Mouse (Mus musculus) heart, embryonic 16.5 days (tissue): Measurements from ENCODE around the gene Rps26. TPM values are rescaled to one million over a fixed set of nuclear protein-coding genes. Genes with fewer than 3 reads are reported as not detected.
A peak's percentile ranks its signal among the peaks of the same experiment; 100 is the strongest.

Experiments
- ATAC-seq: fragments of 200-750 bp; cut with Nextera tagmentation; replicated peaks from 2 replicates; pipeline ENCODE4 v1.8.0; 2017; ENCODE audit warnings: moderate number of reproducible peaks; ENCODE audit not compliant: insufficient read depth, low FRiP score; ENCODE audit errors: extremely low read depth
- H3K27ac ChIP-seq: fragments of 300-500 bp; sonication (generic); 2 replicates; pipeline ENCODE4 v1.5.1; 2014; ENCODE audit warnings: mild to moderate bottlenecking, low read length, control low read depth, moderate library complexity
- H3K27me3 ChIP-seq: fragments of 300-500 bp; sonication (generic); 2 replicates; pipeline ENCODE4 v1.6.1; 2014; ENCODE audit warnings: low read length, mixed read lengths; ENCODE audit not compliant: control insufficient read depth, insufficient read depth
- H3K36me3 ChIP-seq: fragments of 300-500 bp; sonication (generic); 2 replicates; pipeline ENCODE4 v1.6.1; 2014; ENCODE audit not compliant: control insufficient read depth, insufficient read depth
- H3K4me1 ChIP-seq: fragments of 300-500 bp; sonication (generic); 2 replicates; pipeline ENCODE4 v1.6.1; 2014; ENCODE audit warnings: low read length, mixed read lengths; ENCODE audit not compliant: control insufficient read depth, insufficient read depth
- H3K4me2 ChIP-seq: fragments of 300-500 bp; sonication (generic); 2 replicates; pipeline ENCODE4 v1.6.1; 2014; ENCODE audit warnings: low read depth, mild to moderate bottlenecking, control low read depth, low read length
- H3K4me3 ChIP-seq: fragments of 300-500 bp; sonication (generic); 2 replicates; pipeline ENCODE4 v1.5.1; 2014; ENCODE audit warnings: mild to moderate bottlenecking, control low read depth, low read length
- H3K9ac ChIP-seq: fragments of 300-500 bp; sonication (generic); 2 replicates; pipeline ENCODE4 v1.6.1; 2014; ENCODE audit warnings: low read length, control low read depth
- H3K9me3 ChIP-seq: fragments of 300-500 bp; sonication (generic); replicated peaks from 2 replicates; pipeline ENCODE4 v1.6.1; 2016; ENCODE audit warnings: low read length; ENCODE audit not compliant: control insufficient read depth
- WGBS: fragments of 180-500 bp; shearing (Covaris S2); extraction: QIAGEN DNeasy Blood & Tissue Kit; methylation state at CpG from one replicate; pipeline ENCODE4 v1.1.7; 2014; 5-methylcytosine and 5-hydroxymethylcytosine counted together
- polyA plus RNA-seq: library from polyadenylated mRNA; unstranded; fragments of >200 nt; fragmentation: Nextera tagmentation; extraction: Ambion mirVana; gene quantifications from 2 replicates; pipeline ENCODE4 v1.2.1, GENCODE M21; 2015

The Rps26 gene
- polyA plus RNA-seq, 1 experiment from 2014 or later = 316 TPM

GRCm38 (mm10) chr10:128598476-128598875 is 28.1 kb downstream of the Rps26 start:
- H3K27me3 ChIP-seq = no peaks in the 10 kb centered on the region
- H3K9ac ChIP-seq = no peak overlapping the region
- H3K27ac ChIP-seq = no peak overlapping the region
- no peak overlapping the region for H3K4me3 ChIP-seq
- no peak for ATAC-seq
- 71% methylated on average over 2 of the region's 2 CpGs for WGBS
- no peaks in the 10 kb centered on the region for H3K9me3 ChIP-seq
- H3K4me2 ChIP-seq = no peak overlapping the region
- no peaks in the 10 kb centered on the region for H3K36me3 ChIP-seq
- H3K4me1 ChIP-seq = no peaks in the 10 kb centered on the region

GRCm38 (mm10) chr10:128592797-128593196 is 33.8 kb downstream of the Rps26 start:
- Histone ChIP-seq H3K4me2 (no peak overlapping the region), H3K27me3 (peaks cover 7% of the 10 kb centered on the region; the same call in 1 of the 2 replicates), H3K4me3 (no peak overlapping the region), H3K9me3 (no peaks in the 10 kb centered on the region), H3K9ac (no peak overlapping the region), H3K27ac (no peak overlapping the region), H3K4me1 (0 out of 2 replicates have a peak, but pooled peaks cover 3% of the 10 kb centered on the region), H3K36me3 (no peaks in the 10 kb centered on the region)
- 68% methylated on average over 5 of the region's 5 CpGs for WGBS
- no peak for ATAC-seq

GRCm38 (mm10) chr10:128591436-128591835 is 35.1 kb downstream of the Rps26 start:
- WGBS = 54% methylated on average over 6 of the region's 6 CpGs
- no peaks in the 10 kb centered on the region for H3K9me3 ChIP-seq
- H3K4me2 ChIP-seq = no peak overlapping the region
- H3K4me3 ChIP-seq = no peak overlapping the region
- no peak for ATAC-seq
- H3K9ac ChIP-seq = no peak overlapping the region
- no peaks in the 10 kb centered on the region for H3K36me3 ChIP-seq
- peaks cover 7% of the 10 kb centered on the region; the same call in 1 of the 2 replicates for H3K27me3 ChIP-seq
- no peak overlapping the region for H3K27ac ChIP-seq
- 0 out of 2 replicates have a peak, but pooled peaks cover 3% of the 10 kb centered on the region for H3K4me1 ChIP-seq

GRCm38 (mm10) chr10:128590193-128590690 is 36.3 kb downstream of the Rps26 start:
- H3K27ac ChIP-seq = no peak overlapping the region
- peaks cover 7% of the 10 kb centered on the region; the same call in 1 of the 2 replicates for H3K27me3 ChIP-seq
- H3K36me3 ChIP-seq = no peaks in the 10 kb centered on the region
- WGBS = under 1% methylated on average over 43 of the region's 43 CpGs
- peak overlapping the region; percentile 99 for H3K4me2 ChIP-seq
- no peaks in the 10 kb centered on the region for H3K9me3 ChIP-seq
- peak overlapping the region; percentile 76 for H3K4me3 ChIP-seq
- ATAC-seq = peak; percentile 59
- H3K9ac ChIP-seq = peak overlapping the region; percentile 74
- H3K4me1 ChIP-seq = 0 out of 2 replicates have a peak, but pooled peaks cover 3% of the 10 kb centered on the region

- Histone ChIP-seq H3K4me1 (0 out of 2 replicates have a peak, but pooled peaks cover 3% of the 10 kb centered on the region), H3K27ac (no peak within 1 kb of the TSS), H3K27me3 (peaks cover 7% of the 10 kb centered on the region; the same call in 1 of the 2 replicates), H3K9ac (peak within 1 kb of the TSS; percentile 74), H3K9me3 (no peaks in the 10 kb centered on the region), H3K4me3 (peak within 1 kb of the TSS; percentile 76), H3K36me3 (no peaks in the 10 kb centered on the region), H3K4me2 (peak within 1 kb of the TSS; percentile 99)
- ATAC-seq = peak; percentile 41; the same call in 1 of the 2 replicates
- WGBS = under 1% methylated on average over 43 of the region's 43 CpGs
These were observed 36.9 kb downstream of the Rps26 start, which contains the start of gene Erbb3 for GRCm38 (mm10) chr10:128589464-128590192. TSS of gene Erbb3 (minus strand) at chr10:128589652.

- Histone ChIP-seq H3K27me3 (peaks cover 7% of the 10 kb centered on the region; the same call in 1 of the 2 replicates), H3K4me1 (peaks cover 5% of the 10 kb centered on the region), H3K9me3 (no peaks in the 10 kb centered on the region), H3K36me3 (no peaks in the 10 kb centered on the region), H3K9ac (peak overlapping the region; percentile 74), H3K4me2 (peak overlapping the region; percentile 99), H3K4me3 (peak overlapping the region; percentile 76), H3K27ac (no peak overlapping the region)
- 4% methylated on average over 23 of the region's 23 CpGs for WGBS
- peak; percentile 3; the same call in 1 of the 2 replicates for ATAC-seq
These were observed 37.6 kb downstream of the Rps26 start for GRCm38 (mm10) chr10:128588775-128589463.

GRCm38 (mm10) chr10:128588136-128588535 is 38.4 kb downstream of the Rps26 start:
- Histone ChIP-seq H3K27ac (no peak overlapping the region), H3K4me2 (peak overlapping the region; percentile 1; the same call in 1 of the 2 replicates), H3K9me3 (no peaks in the 10 kb centered on the region), H3K4me3 (peak overlapping the region; percentile 76; the same call in 1 of the 2 replicates), H3K4me1 (peaks cover 7% of the 10 kb centered on the region), H3K36me3 (no peaks in the 10 kb centered on the region), H3K27me3 (peaks cover 7% of the 10 kb centered on the region; the same call in 1 of the 2 replicates), H3K9ac (no peak overlapping the region)
- ATAC-seq = no peak
- 32% methylated on average over 1 of the region's 1 CpGs for WGBS

- H3K27ac ChIP-seq = no peak overlapping the region
- no peak overlapping the region for H3K9ac ChIP-seq
- H3K4me3 ChIP-seq = no peak overlapping the region
- no peak overlapping the region for H3K4me2 ChIP-seq
- H3K9me3 ChIP-seq = no peaks in the 10 kb centered on the region
- ATAC-seq = no peak
- H3K27me3 ChIP-seq = peaks cover 7% of the 10 kb centered on the region; the same call in 1 of the 2 replicates
- WGBS = 51% methylated on average over 8 of the region's 8 CpGs
- peaks cover 7% of the 10 kb centered on the region for H3K4me1 ChIP-seq
- no peaks in the 10 kb centered on the region for H3K36me3 ChIP-seq
These were observed 38.9 kb downstream of the Rps26 start for GRCm38 (mm10) chr10:128587697-128588096.
